Mouse (Mus musculus) embryo, embryonic 10 days (tissue): ENCODE data around the gene Dhx58.
"Not testable (repeated sequence)": the region's sequence is repeated elsewhere in the genome, so short reads cannot be mapped to it uniquely, and the experiment has no call there.

Source experiments
- DNase-seq: peaks from one replicate; pipeline ENCODE4 v3.0.0-alpha.2; 2015; ENCODE audit warnings: low spot score

Dhx58 gene

DNA sequence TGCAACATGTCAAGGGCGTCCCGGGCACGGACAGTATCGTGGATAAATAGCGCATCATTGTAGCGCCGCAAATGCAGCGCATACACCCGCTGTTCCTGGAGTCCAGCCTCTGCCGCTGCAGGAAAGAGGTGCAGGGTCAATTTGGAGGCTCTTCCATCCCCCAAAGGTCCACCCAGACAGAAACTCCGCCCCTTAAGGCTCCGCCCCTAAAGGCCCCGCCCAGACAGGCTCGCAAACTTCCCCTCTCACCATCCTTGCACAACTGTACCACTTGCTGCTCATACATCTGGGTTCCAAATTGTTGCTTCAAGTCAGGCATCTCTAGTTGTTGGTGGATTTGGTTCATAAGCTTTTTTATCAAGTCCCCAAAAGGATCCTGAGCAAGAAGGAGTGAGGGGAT, 2.8 kb downstream of the Dhx58 start:
- DNase-seq = peak; percentile 47

DNA sequence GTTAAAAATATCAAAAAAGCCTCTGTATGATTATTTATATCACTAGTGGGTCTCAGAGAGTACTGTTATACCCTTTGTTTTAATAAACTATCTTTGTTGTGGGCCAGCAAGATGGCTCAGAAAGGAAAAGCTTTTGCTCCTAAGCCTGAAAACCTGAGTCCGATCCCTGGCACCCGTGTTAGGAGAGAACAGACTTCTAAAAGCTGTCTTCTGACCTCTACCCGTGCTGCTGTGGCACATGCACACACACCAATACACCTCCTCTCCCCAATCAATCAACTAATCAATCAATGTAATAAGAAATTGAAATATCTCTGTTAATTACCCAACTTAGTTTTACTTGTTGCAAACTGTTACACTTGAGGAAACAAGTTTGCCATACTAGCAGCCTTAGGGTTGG, 3.4 kb downstream of the Dhx58 start:
- no peak for DNase-seq

DNA sequence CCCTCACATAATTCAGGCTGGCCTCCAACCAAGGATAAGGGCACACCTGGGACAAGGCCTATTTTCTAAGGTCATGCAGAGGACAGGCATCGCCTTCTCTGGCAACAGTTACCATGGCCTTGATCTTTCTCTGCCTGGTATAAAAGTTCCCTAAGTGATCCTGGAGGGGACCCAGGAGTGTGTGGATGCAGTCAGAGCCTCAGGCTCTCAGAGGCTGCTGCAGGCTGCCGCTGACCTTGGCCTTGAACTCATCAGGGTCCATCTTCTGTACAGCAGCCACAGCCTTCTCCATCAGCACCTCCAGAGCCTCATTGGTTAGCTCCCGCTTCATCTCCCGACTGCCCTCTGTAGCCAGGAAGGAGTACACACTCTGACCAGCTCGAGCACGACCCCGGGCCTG, 6.2 kb downstream of the Dhx58 start:
- DNase-seq = no peak

DNA sequence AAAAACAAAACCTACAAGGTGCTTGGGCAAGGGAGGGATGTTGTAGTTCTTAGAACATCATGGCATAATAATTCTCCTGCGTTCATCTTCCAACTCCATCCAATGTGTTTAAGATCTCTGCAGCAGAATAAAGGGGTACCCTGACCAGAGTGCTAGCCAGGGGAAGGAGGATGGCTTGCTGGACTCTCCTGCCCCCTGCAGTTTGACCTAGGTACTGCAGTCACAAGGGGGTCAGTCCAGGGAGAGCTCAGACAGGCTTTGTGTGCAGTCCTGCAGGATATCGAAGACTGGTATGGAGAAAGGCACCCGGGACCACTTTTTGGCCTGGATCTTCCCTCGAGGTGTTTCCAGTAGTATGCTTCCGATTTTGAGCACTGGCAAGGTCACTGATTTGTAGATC, 9.1 kb downstream of the Dhx58 start:
- DNase-seq = peak; percentile 80

DNA sequence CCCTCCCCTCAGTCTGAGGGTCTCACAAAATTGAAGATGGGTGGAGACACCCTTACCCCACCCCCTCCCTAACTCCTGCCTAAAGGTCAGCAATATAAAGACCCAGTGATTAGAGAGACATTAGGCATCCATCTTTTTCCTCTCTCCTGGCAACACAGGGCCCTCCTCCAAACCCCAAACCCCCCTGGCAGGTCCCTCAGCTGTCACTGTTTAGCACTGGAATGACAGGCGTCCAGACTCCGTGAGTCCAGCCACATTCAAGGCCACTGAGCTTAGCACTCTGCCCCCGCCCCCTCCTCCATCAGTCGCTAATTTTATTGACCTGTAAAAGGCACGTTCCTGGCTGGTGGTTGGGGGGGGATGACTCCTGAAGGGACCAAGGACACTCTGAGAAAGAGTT, 10.9 kb downstream of the Dhx58 start:
- DNase-seq = no peak

DNA sequence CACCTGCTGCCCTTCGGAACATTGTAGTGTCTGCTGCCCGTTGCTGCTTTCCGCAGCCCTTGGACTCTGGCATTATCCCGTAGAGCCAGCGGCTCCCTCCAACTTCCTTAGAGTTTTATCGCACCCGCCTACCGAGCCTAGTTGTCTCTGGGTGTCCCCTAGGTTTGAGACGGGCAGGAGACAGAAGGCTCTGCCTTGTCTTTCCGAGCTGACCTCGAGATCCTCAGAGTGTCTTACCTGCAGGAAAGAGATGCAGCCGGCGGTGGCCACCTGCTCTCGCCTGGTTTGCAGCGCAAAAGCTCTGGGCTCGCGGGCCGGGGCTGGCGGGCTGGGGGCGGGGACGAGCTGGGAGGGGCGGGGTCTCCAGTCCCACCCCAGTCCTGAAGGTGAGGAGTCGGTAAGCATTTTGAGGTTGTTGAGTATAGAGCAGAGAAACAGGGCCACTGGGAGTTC, 11.9 kb downstream of the Dhx58 start, which contains the start of gene Zfp385c:
Zfp385c (minus strand) TSS at position 292 of the 453 bp plus-strand sequence.
- no peak for DNase-seq

DNA sequence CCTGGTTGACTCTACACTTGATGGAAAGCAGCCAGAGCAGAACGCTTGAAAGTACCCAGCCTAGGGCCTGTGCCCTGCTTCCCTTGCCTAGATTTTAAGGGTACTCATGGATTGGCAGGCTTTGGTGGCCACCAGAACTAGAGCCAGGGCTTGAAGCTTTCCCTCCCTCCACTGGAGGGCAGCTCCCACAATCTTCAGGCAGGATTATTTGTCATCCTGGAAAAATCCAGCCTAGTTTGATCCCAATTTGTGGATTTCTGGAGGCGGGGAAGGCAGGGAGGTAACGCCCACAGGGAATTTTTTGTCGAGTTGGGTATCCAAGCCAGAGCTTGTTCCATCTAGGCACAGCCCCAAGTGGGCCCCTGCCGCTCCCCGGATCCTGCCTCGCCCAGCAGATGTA, 13.7 kb downstream of the Dhx58 start:
- DNase-seq = no peak

DNA sequence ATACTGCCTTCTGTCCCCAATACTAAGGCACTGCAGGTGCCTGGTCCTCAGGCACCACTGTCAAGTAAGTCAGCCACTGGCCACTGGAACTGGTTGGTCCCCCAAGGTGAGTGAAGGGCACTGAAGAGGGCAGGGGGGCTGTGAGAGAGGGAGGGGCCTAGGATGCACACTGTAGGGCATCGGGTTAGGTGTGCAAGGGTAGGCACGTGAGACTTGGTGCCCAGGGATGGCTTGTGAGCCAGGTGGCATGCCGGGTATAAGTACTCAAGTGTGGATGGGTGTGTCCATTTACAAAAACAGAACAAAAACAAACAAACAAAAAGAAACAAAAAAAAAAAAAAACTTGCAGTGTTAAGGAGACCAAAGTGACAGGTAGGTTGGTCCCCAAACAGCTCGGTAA, 15.6 kb downstream of the Dhx58 start:
- DNase-seq = no peak

DNA sequence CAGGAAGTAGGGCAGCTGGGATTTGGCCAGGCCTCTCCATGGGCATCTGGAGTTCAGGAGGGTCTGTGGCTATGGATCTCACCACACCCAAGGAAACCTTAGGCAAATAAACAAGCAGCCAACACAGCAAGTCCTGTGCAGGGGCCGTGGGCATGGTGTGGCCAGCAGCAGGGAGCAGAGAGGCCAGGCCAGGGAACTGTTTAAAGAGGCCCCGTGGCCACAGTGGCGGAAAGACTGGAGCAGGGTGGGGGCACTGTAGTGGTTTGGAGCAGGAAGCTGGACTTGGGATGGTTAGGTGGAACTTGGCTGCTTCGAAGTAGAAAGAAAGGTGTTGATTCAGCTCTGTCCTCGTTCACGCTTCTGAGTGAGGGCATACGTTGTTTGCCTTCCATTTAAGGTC, 16.8 kb downstream of the Dhx58 start:
- no peak for DNase-seq

DNA sequence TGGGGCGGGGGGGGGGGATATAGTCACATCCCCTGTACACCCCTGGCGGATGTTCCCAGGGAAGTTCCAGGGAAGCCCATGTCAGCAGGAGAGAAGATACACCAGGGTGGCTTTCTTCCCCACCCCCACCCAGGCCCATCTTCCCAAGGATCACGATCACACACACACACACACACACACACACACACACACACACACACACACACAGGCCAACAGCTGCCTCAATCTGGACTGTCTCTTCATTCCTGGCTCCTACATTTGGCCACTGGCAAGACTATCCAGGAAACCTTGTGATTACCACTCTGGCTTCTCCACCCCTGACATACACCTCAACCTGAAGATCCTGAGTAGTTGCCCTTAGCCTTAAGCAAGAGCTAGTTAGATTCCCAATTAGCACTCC, 18.7 kb downstream of the Dhx58 start:
- no peak for DNase-seq

DNA sequence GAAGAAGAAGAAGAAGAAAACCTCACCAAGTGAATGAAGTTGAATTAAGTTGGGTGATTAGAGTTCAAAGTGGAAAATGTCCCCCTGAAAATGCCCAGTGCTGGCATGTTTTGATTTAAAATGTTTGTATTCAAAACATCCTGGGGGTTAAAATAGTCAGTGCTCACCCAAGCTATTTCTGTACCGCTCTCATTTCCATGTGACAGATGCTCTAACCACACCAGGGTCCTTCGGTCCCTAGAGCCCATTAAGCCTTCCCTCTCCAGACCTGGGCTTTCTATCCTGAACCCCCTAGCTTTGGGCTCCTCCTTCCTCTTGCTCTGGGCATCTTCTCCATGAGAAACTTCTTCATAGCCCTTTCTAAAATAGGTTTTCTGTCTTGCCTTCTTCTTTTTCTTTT, 20.0 kb downstream of the Dhx58 start:
- no peak for DNase-seq

DNA sequence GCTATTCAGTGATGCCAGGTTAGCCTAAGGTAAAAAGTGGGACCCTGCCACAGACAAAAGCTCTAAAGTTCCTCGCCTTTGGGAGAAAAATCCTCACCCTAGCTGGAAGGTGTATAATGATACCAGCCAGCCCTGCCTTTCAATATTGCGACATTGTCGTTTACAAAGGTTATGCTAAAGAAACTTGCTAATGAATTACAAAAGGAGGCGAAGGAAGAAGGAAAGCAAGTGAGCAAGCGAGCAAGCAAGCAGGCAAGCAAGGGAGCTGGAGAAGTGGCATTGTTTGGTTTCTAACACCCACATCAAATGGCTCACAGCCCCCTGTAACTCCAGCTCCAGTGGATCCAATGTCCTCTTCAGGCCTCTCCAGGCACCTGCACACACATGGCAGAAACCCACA, 21.5 kb downstream of the Dhx58 start:
- no peak for DNase-seq

DNA sequence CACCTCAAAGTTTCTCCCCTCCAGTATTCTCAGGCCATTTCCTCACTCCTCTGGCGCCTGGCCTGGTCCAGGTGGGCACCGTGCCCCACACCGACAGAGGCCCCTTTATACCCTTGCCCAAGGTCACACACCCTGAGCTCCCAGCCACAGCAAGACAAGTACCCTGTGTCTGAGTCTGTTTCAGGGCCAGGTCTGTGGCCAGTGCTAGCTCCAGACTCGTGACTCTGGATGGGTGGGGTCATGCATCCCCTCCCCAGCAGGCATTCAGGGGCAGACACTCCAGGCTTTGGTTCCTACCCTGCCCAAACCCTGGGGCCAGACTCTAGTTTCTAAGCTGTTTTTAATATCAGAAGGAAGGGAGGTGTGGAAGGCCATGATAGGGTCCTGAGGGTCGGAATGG, 22.2 kb downstream of the Dhx58 start:
- no peak for DNase-seq

DNA sequence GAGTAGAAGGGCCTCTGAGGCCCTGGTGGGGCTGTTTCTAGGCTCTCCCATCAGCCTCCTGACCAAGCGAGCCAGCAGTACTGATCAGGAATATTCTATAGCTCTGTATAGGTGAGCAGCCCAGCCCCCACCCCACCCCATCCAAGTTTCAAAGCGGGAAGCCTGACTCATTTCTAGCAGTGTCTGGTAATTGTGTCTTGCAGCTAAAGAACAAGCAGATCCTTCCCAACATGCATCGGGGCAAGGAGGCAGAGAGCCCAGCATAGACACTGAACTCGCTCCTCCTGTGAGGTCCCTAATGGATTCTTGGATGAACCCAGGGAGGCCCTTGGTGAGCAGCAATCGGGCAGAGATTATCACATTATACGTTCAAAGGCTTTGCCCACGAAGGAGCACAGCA, 26.3 kb downstream of the Dhx58 start:
- no peak for DNase-seq

DNA sequence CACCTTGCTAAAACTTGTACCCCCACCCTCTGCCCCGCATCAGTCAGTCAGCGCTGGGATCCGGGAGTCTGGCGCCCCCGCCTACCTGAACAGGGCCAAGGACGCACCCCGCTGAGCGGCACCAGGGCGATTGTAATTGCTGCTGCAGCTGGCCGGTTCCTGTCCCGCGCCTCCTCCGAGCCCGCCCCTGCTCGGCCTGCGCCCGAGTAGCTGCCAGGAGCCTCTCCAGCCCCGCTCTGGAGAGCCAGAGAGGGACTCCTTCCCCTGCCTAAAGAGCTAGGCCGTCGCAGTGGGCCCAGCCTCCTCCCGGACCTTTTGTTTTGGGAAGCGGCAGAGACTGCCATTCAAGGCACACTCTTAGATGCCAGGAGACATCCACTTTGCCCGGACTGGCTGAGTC, 30.9 kb downstream of the Dhx58 start:
- DNase-seq = peak; percentile 55

DNA sequence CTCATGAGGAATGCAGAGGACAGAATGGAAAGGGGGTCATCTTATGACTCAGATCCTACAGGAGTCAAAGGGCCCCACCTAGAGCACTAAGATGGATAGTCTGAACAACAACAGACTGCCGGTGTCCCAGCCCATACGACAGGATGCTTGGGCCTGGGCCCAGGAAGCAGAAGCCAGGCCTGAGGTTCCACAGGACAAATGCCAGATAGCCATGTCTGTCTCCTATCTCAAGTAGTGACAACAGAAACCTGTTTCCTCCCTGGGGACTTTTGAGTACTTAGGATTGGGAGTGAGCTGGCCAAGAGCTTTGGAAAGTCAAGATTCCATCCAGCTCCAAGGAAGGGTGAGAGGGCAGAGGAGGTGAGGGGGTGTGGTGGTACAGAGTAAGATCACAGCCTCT, 32.1 kb downstream of the Dhx58 start:
- DNase-seq = no peak

DNA sequence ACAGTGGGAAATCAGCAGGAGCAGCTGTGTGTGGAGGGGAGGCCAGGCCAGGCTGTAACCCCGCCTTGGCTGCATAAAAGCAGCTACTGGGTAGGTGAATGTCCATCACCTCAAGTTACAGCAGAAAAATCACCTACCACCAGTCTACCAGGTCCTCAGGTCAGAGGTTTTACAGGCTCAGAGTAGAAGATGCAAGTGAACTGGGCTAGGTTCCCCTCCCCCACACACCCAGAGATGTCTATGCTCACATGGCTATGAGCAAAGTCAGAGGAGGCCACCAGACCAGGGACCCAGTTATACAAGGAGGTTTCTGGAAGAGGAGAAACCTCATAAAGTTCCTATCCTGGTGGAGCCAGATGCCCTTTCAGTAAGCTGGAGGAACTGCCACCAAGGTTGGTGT, 33.0 kb downstream of the Dhx58 start:
- DNase-seq = no peak

DNA sequence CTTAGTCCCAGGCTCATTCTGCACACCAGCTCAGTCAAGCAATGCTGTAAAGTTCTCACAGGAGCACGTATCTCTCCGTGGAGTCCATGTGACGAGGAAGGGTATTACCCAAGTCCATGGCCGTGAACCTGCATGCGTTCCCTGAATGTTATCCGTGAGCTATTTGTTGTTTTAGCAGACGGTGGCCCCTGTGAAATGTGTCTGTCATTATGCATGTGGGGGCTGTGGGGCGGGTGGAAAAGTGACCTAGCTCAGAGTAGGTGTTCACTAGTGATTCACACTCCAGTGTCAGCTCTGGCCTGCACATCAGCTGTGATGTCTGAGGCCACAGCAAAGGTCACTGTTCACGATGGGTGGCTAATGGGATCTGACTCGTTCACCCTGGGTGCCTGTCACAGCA, 44.3 kb downstream of the Dhx58 start:
- no peak for DNase-seq

DNA sequence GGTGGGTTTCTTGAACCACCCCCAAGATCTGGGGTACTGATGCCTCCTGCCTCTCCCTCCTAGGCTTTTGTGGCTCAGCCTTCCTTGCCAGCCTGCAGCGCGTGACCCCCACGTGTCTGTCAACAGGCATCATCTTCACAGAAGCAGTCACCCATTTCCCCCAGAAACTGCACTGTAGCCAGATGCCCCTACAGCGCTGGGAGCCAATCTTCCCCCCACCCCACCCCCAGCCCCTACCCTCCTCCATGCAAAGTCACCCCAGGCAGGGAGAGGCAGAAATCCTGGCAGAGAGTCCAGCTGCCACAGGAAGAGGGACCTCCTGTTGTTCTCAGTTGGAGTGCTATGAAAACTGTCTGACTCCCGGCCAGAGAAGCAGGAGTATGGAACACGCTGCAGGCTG, 47.6 kb downstream of the Dhx58 start:
- DNase-seq = peak; percentile 22

DNA sequence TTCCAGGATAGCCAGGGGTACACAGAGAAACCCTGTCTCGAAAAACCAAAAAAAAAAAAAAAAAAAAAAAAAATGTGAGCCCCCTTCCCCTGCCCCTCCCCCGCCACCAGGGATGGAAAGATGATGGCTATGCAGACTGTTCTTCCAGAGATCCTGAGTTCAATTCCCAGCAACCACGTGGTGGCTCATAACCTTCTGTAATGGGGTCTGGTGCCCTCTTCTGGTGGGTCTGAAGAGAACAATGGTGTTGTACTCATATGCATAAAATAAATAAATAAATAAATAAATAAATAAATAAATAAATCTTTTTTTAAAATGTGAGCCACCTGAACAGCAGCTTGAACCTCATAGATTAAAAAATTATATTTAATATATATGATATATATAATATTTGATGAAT, 48.5 kb downstream of the Dhx58 start:
- DNase-seq = not testable (repeated sequence)

DNA sequence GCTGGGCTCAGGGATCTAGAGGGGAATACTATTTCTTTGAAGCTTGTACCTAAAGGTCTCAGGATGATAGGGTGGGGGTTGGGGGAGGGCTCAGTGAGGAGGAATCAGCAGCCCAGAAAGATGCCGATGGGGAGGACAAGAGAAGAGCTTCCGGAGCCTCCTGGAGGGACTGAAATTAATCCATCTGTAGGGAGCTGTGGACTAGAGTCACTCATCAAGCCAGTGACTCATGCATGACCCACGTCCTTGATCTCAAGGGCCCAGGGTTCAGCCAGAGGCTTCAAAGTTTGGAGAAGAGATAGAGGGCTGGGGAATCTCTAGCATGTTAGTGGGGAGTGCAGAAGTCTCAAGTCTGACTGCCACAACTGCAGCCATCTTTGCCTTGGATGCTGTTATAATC, 52.3 kb downstream of the Dhx58 start:
- DNase-seq = no peak

DNA sequence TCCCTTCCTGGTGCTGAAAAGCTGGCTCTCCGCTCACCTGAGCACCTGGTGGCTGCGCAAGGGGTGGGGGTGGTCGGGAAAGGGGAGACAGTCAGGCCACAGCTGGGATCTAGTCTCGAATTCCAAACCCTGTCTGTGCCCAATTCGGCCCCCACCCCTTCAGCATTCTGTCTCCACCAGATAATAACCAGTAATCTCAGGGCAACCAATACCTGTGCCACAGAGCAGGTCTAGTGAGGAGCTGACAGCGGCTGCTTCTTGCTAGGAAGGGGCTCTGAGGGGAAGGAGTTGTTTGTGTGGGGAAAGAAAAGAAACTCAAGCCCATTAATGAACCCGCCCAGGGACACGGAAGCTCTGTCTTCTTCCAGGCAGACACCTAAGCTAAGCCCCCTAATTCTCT, 52.9 kb downstream of the Dhx58 start:
- DNase-seq = no peak

DNA sequence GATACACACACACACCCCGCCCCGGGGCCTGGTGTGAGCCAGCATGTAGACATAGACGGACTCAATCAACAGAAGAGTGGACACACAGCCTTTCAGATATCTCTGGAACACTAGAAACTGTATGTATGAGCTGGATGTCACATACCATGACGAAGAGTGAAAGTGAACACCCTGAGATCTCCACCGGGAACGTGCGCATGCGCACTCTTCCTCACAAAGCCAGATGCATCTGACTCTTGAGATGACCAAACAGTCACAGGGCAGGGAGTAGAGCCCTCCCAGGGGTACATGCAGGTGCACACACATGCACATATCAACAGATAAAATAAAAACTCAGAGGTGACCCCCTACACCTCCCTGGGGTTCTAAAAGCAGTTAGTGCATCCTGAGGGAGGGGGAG, 55.7 kb downstream of the Dhx58 start:
- DNase-seq = no peak

DNA sequence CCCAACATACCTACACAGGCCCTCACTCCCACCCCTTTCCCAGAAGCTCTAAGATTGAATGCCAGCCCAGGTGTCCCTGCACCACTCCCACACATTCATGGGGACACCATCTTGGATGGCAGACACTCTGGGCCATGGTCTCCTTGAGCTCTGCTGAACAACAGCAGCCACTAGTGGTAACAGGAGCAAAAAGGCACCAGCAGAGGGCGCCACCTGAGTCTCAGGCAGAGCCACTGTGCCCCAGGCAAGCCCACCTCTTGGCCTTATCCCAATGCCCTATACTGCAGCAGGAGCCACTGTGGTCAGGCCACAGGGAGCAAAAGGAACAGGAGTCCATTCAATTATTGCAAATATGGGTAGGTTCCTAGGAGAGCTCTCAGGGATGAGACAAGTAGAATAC, 57.8 kb downstream of the Dhx58 start:
- peak; percentile 76 for DNase-seq
